Mouse (Mus musculus) heart, adult 2 months (tissue): Measurements from ENCODE around the gene Fam3c.

ENCODE experiments used
- CTCF ChIP-seq: fragments of 200-600 bp; IDR thresholded peaks from 2 replicates; pipeline ENCODE4 v1.8.1; 2022; ENCODE audit warnings: antibody characterized with exemption, mild to moderate bottlenecking, moderate library complexity
- POLR2A ChIP-seq: fragments of 200-500 bp; IDR thresholded peaks from 2 replicates; pipeline ENCODE4 v1.6.1; 2011; ENCODE audit warnings: mild to moderate bottlenecking, low read depth, low read length, control low read depth; ENCODE audit not compliant: insufficient read depth

DNA sequence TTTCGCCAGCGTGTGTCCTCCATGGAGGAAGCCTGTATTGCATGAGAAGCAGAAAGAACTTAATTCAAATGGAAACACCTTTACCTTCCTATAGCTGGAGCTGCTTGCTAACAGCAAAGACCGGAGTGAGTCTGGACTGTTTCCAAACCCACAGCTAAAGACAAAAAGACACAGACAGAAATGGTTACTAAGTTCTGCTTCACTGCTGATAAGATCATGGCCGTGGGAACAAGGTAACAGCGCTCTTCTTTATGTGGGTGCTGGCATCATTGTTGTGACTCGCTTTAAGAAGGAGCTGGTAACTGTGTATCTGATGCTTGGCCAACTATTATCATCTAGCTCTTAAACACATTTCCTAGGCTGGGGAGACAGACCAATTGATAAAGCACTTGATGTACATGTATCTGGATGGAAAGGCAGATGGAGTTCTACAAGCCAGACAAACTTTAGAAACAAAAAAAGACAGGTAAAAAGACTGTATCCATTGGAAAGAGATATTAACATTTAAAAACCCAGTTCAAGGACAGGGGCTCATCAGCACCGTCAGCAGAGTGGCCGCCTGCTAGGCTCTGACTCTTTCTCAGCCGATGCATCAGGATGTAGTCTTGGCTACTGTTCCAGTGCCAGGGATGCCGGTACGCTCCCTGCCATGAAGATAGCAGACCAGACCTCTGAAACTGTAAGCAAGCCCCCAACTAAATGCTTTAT is 6.4 kb downstream of the Fam3c start:
- TF ChIP-seq POLR2A (no peak), CTCF (no peak)
